Mouse (Mus musculus) liver, adult 2 months (tissue): ENCODE data around the gene Pja2. TPM values are rescaled to one million over a fixed set of nuclear protein-coding genes. Genes with fewer than 3 reads are reported as not detected.
A peak's percentile ranks its signal among the peaks of the same experiment; 100 is the strongest.

Experiments
- DNase-seq: peaks from one replicate; pipeline ENCODE4 v3.0.0-alpha.2; 2011; ENCODE audit warnings: low read depth, low spot score; ENCODE audit errors: extremely low read depth
- H3K27ac ChIP-seq: fragments of 200-500 bp; replicated peaks from 2 replicates; pipeline ENCODE4 v1.5.1; 2012; ENCODE audit warnings: low read depth, mild to moderate bottlenecking, control low read depth, inconsistent platforms, low read length; ENCODE audit not compliant: insufficient read depth
- H3K27me3 ChIP-seq: fragments of 200-500 bp; 2 replicates; pipeline ENCODE4 v1.6.1; 2012; ENCODE audit warnings: mild to moderate bottlenecking, moderate library complexity, low read length, inconsistent platforms; ENCODE audit not compliant: control insufficient read depth, insufficient read depth
- H3K36me3 ChIP-seq: fragments of 200-500 bp; 2 replicates; pipeline ENCODE4 v1.6.1; 2012; ENCODE audit warnings: low read length, inconsistent platforms; ENCODE audit not compliant: control insufficient read depth, insufficient read depth
- H3K4me1 ChIP-seq: fragments of 200-500 bp; 2 replicates; pipeline ENCODE4 v1.6.1; 2011; ENCODE audit warnings: low read length; ENCODE audit not compliant: control insufficient read depth, insufficient read depth
- H3K4me3 ChIP-seq: fragments of 200-500 bp; 2 replicates; pipeline ENCODE4 v1.5.1; 2011; ENCODE audit warnings: low read depth, mild to moderate bottlenecking, control low read depth, low read length, moderate library complexity; ENCODE audit not compliant: insufficient read depth
- H3K79me2 ChIP-seq: fragments of 200-500 bp; 2 replicates; pipeline ENCODE4 v1.6.1; 2012; ENCODE audit warnings: inconsistent platforms, mild to moderate bottlenecking, low read length, moderate library complexity; ENCODE audit not compliant: control insufficient read depth, insufficient read depth
- H3K9ac ChIP-seq: fragments of 200-500 bp; 2 replicates; pipeline ENCODE4 v1.6.1; 2012; ENCODE audit warnings: low read depth, mild to moderate bottlenecking, control low read depth, inconsistent platforms, low read length
- CTCF ChIP-seq: fragments of 200-500 bp; IDR thresholded peaks from 2 replicates; pipeline ENCODE4 v1.5.1; 2011; ENCODE audit warnings: low read depth, low read length, control low read depth
- POLR2A ChIP-seq: fragments of 200-500 bp; IDR thresholded peaks from 2 replicates; pipeline ENCODE4 v1.6.1; 2011; ENCODE audit warnings: low read length, control low read depth; ENCODE audit not compliant: insufficient read depth; ENCODE audit errors: extremely low read depth
- WGBS: fragments of 180-500 bp; shearing (Covaris S2); methylation state at CpG from one replicate; pipeline ENCODE4 v1.1.7; 2018; 5-methylcytosine and 5-hydroxymethylcytosine counted together
- polyA plus RNA-seq: library from polyadenylated mRNA; depleted of rRNA; stranded (reverse); fragments of >200 nt; gene quantifications from 2 replicates; pipeline ENCODE4 v1.2.3, GENCODE M21; 2012; rRNA removed
- total RNA-seq: library from RNA; depleted of rRNA; stranded (reverse); fragments of >200 nt; gene quantifications from 2 replicates; pipeline ENCODE4 v1.2.3, GENCODE M21; 2014; rRNA removed

Gene Pja2
- total RNA-seq (20.1 and 21.6 TPM in 2 replicates), polyA plus RNA-seq (5.4 and 5.5 TPM in 2 replicates)

DNA sequence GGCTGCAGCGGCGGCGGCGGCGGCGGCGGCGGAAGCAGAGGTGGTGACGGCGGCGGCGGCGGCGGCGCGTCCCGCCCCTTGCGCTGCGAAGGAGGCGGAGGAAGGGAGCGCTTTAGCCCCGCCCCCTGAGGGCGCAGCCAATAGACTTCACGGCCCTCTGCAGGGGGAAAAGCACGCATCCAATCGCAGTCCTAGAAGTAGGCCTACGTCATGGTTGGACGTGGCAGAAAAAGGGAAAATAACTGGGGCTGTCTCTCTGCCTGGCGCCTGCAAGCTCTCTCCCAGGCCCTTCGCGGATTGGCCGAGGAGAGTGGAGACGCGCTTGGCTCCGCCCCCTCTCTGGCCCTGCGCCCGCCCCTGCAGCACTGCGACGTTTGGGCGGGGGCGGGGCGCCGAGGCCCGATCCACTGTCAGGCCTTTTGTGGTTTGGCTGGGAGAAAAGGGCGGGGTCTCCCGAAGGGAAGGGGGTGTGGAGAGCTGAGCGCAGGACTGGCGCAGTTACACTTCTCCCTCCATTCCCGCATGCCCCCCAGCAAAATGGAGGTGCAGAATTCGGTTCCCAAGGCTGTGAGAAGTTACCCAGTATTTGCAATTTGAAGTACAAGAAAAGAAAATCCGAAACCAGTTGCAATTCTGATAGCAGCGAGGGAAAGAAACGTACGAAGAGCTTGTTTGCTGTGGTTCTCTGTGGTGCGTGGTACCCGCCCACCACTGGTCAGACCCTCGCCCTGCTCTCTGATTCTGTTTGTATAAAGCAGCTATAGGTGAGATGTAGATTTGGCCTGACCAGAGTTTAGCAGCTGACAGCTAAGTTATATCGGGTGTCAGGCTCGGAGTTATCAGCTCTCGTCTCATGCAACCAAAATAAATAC is at the start of gene Pja2:
Gene Pja2 (minus strand): TSS at position 19 of the 872 bp plus-strand sequence.
- H3K4me3 ChIP-seq, result peak within 1 kb of the TSS; percentile 98
- WGBS, result 1% methylated on average over 54 of the region's 60 CpGs
- peak; percentile 99 for DNase-seq

DNA sequence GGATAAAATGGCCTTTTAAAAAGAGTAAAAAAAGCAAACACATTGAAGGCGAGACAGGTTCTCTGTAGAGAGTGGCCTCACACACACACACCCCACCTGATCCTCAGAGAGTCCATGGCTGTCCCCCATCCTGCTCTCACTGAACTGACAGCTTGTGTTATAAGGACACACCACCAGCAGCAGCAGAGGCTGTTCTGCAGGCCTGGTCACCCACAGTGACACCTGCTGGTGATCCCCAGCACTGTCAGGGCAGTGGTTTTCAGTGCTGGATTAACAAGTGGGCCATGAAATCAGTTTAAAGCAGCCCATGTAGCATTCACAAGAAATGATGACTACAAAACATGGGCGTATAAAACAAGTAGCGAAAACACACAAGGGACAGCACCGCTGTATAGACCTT is 43.6 kb upstream of the Pja2 start:
- no peaks in the 10 kb centered on the region for H3K27me3 ChIP-seq
- H3K4me3 ChIP-seq, result no peak overlapping the region
- H3K4me1 ChIP-seq, result no peaks in the 10 kb centered on the region
- no peak overlapping the region for H3K27ac ChIP-seq
- TF ChIP-seq CTCF (peak; percentile 97), POLR2A (no peak)
- H3K9ac ChIP-seq, result no peak overlapping the region
- 70% methylated on average over 4 of the region's 4 CpGs for whole genome bisulfite sequencing
- no peaks in the 10 kb centered on the region for H3K36me3 ChIP-seq
- peak; percentile 40 for DNase-seq
- no peaks in the 10 kb centered on the region for H3K79me2 ChIP-seq

More for the DNA sequence above, at the start of gene Pja2:
- H3K79me2 ChIP-seq, result peaks cover 4% of the 10 kb centered on the region; the same call in 1 of the 2 replicates
- H3K27ac ChIP-seq, result peak within 1 kb of the TSS; percentile 95
- peak within 1 kb of the TSS; percentile 99 for H3K9ac ChIP-seq
- H3K36me3 ChIP-seq, result no peaks in the 10 kb centered on the region
- H3K4me1 ChIP-seq, result peaks cover 4% of the 10 kb centered on the region
- no peaks in the 10 kb centered on the region for H3K27me3 ChIP-seq
- TF ChIP-seq POLR2A, result peak; percentile 46; the same call in 1 of the 2 replicates
- TF ChIP-seq CTCF, result no peak

GRCm38 (mm10) chr17:64363694-64364093 is 32.0 kb upstream of the Pja2 start:
- no peaks in the 10 kb centered on the region for H3K27me3 ChIP-seq
- no peaks in the 10 kb centered on the region for H3K79me2 ChIP-seq
- H3K9ac ChIP-seq, result no peak overlapping the region
- H3K27ac ChIP-seq, result no peak overlapping the region
- no peak for DNase-seq
- no peak for TF ChIP-seq POLR2A
- TF ChIP-seq CTCF, result no peak
- 90% methylated on average over 1 of the region's 1 CpGs for WGBS
- no peaks in the 10 kb centered on the region for H3K4me1 ChIP-seq
- H3K4me3 ChIP-seq, result no peak overlapping the region
- H3K36me3 ChIP-seq, result no peaks in the 10 kb centered on the region

DNA sequence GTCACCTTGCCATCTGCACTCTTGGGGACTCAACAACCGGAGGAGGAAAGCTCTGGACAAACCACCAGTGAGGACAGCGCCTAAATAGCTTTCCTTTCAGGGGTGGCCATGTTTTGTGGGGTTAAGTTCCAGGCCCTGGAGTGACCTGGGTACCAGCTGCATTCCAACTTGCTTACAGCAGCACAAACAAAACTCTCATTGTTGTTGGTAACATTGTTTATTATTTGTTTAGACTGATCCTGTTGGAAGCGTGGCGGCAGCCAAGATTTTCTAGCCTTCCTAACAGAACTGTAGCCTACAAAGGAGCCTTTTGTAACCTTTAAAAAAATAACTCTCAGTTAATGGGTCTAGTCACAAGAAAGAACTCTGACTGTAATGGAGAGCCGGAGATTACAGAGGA is 30.9 kb upstream of the Pja2 start:
- Histone ChIP-seq H3K4me1 (no peaks in the 10 kb centered on the region), H3K79me2 (no peaks in the 10 kb centered on the region), H3K27me3 (no peaks in the 10 kb centered on the region), H3K27ac (no peak overlapping the region), H3K9ac (no peak overlapping the region), H3K36me3 (no peaks in the 10 kb centered on the region), H3K4me3 (no peak overlapping the region)
- no peak for DNase-seq
- WGBS, result 82% methylated on average over 5 of the region's 5 CpGs
- TF ChIP-seq POLR2A (no peak), CTCF (no peak)

GRCm38 (mm10) chr17:64361911-64362425 is 30.3 kb upstream of the Pja2 start:
- Histone ChIP-seq H3K9ac (no peak overlapping the region), H3K4me3 (no peak overlapping the region), H3K4me1 (no peaks in the 10 kb centered on the region), H3K79me2 (no peaks in the 10 kb centered on the region), H3K27me3 (no peaks in the 10 kb centered on the region), H3K27ac (no peak overlapping the region), H3K36me3 (no peaks in the 10 kb centered on the region)
- DNase-seq, result no peak
- 87% methylated on average over 3 of the region's 3 CpGs for WGBS
- no peak for TF ChIP-seq POLR2A
- TF ChIP-seq CTCF, result no peak

GRCm38 (mm10) chr17:64353940-64354339 is 22.2 kb upstream of the Pja2 start:
- no peak for TF ChIP-seq CTCF
- TF ChIP-seq POLR2A, result no peak
- H3K36me3 ChIP-seq, result no peaks in the 10 kb centered on the region
- no peaks in the 10 kb centered on the region for H3K27me3 ChIP-seq
- no peaks in the 10 kb centered on the region for H3K79me2 ChIP-seq
- no peak overlapping the region for H3K27ac ChIP-seq
- DNase-seq, result no peak
- H3K9ac ChIP-seq, result no peak overlapping the region
- H3K4me1 ChIP-seq, result no peaks in the 10 kb centered on the region
- no peak overlapping the region for H3K4me3 ChIP-seq
- 96% methylated on average over 7 of the region's 7 CpGs for WGBS
